Mouse (Mus musculus): ENCODE measurements at regions not wholly inside any gene's neighbourhood (a gene's known extent, or its start where the extent isn't known, plus 50 kb on each side); places are given as distances from the start of the nearest gene placed in this dataset.

GRCm38 (mm10) chr6:51667022-51667421, 143.3 kb downstream of the Snx10 start:
- WGBS, result 90% methylated on average over 3 of the region's 3 CpGs
- no peak overlapping the region for H3K9ac ChIP-seq (ENCODE audit: low read length)
- ATAC-seq (replicated peaks; ENCODE audit: low FRiP score) (no peak), DNase-seq (ENCODE audit: low spot score) (no peak)
- H3K4me1 ChIP-seq (replicated peaks; ENCODE audit: control insufficient read depth, insufficient read depth, low read length), result no peaks in the 10 kb centered on the region
- H3K27me3 ChIP-seq (ENCODE audit: control insufficient read depth, insufficient read depth, low read length), result no peaks in the 10 kb centered on the region
- H3K4me3 ChIP-seq (ENCODE audit: low read depth, low read length), result no peak overlapping the region
- H3K36me3 ChIP-seq (ENCODE audit: control insufficient read depth, insufficient read depth, low read length), result no peaks in the 10 kb centered on the region
- H3K9me3 ChIP-seq (ENCODE audit: control insufficient read depth, low read length), result peaks cover 3% of the 10 kb centered on the region; the same call in 1 of the 2 replicates
- no peak overlapping the region for H3K4me2 ChIP-seq (ENCODE audit: low read depth, low read length, severe bottlenecking)
- H3K27ac ChIP-seq (ENCODE audit: low read depth, low read length), result no peak overlapping the region

GRCm38 (mm10) chr6:51675342-51675945, 151.7 kb downstream of the Snx10 start:
- Histone ChIP-seq H3K27me3 (ENCODE audit: control insufficient read depth, insufficient read depth, low read length) (no peaks in the 10 kb centered on the region), H3K27ac (ENCODE audit: low read depth, low read length) (no peak overlapping the region), H3K9me3 (ENCODE audit: control insufficient read depth, low read length) (no peaks in the 10 kb centered on the region), H3K4me1 (replicated peaks; ENCODE audit: control insufficient read depth, insufficient read depth, low read length) (no peaks in the 10 kb centered on the region), H3K36me3 (ENCODE audit: control insufficient read depth, insufficient read depth, low read length) (no peaks in the 10 kb centered on the region), H3K9ac (ENCODE audit: low read length) (no peak overlapping the region), H3K4me3 (ENCODE audit: low read depth, low read length) (no peak overlapping the region), H3K4me2 (ENCODE audit: low read depth, low read length, severe bottlenecking) (no peak overlapping the region)
- ATAC-seq (replicated peaks; ENCODE audit: low FRiP score) (no peak), DNase-seq (ENCODE audit: low spot score) (no peak)
- WGBS, result 78% methylated on average over 13 of the region's 13 CpGs

GRCm38 (mm10) chr6:51677162-51677996, 153.7 kb downstream of the Snx10 start:
- Histone ChIP-seq H3K4me3 (ENCODE audit: low read depth, low read length) (no peak overlapping the region), H3K4me1 (replicated peaks; ENCODE audit: control insufficient read depth, insufficient read depth, low read length) (no peaks in the 10 kb centered on the region), H3K27me3 (ENCODE audit: control insufficient read depth, insufficient read depth, low read length) (no peaks in the 10 kb centered on the region), H3K27ac (ENCODE audit: low read depth, low read length) (no peak overlapping the region), H3K9ac (ENCODE audit: low read length) (no peak overlapping the region), H3K9me3 (ENCODE audit: control insufficient read depth, low read length) (no peaks in the 10 kb centered on the region), H3K36me3 (ENCODE audit: control insufficient read depth, insufficient read depth, low read length) (no peaks in the 10 kb centered on the region), H3K4me2 (ENCODE audit: low read depth, low read length, severe bottlenecking) (no peak overlapping the region)
- ATAC-seq (replicated peaks; ENCODE audit: low FRiP score), result no peak
- DNase-seq (ENCODE audit: low spot score), result no peak
- 86% methylated on average over 12 of the region's 12 CpGs for WGBS

- 89% methylated on average over 3 of the region's 3 CpGs for WGBS
- Histone ChIP-seq H3K9ac (ENCODE audit: low read length) (no peak overlapping the region), H3K9me3 (ENCODE audit: control insufficient read depth, low read length) (no peaks in the 10 kb centered on the region), H3K4me2 (ENCODE audit: low read depth, low read length, severe bottlenecking) (no peak overlapping the region), H3K27me3 (ENCODE audit: control insufficient read depth, insufficient read depth, low read length) (no peaks in the 10 kb centered on the region), H3K36me3 (ENCODE audit: control insufficient read depth, insufficient read depth, low read length) (no peaks in the 10 kb centered on the region), H3K27ac (ENCODE audit: low read depth, low read length) (no peak overlapping the region), H3K4me3 (ENCODE audit: low read depth, low read length) (no peak overlapping the region), H3K4me1 (replicated peaks; ENCODE audit: control insufficient read depth, insufficient read depth, low read length) (no peaks in the 10 kb centered on the region)
- no peak for ATAC-seq (replicated peaks; ENCODE audit: low FRiP score)
- no peak for DNase-seq (ENCODE audit: low spot score)
These were observed 155.0 kb downstream of the Snx10 start for GRCm38 (mm10) chr6:51678743-51679142.

GRCm38 (mm10) chr6:51680239-51680857, 156.6 kb downstream of the Snx10 start:
- no peak overlapping the region for H3K4me3 ChIP-seq (ENCODE audit: low read depth, low read length)
- H3K36me3 ChIP-seq (ENCODE audit: control insufficient read depth, insufficient read depth, low read length), result no peaks in the 10 kb centered on the region
- H3K4me2 ChIP-seq (ENCODE audit: low read depth, low read length, severe bottlenecking), result no peak overlapping the region
- H3K4me1 ChIP-seq (replicated peaks; ENCODE audit: control insufficient read depth, insufficient read depth, low read length), result no peaks in the 10 kb centered on the region
- no peak for DNase-seq (ENCODE audit: low spot score)
- 66% methylated on average over 10 of the region's 10 CpGs for WGBS
- no peak overlapping the region for H3K9ac ChIP-seq (ENCODE audit: low read length)
- no peak overlapping the region for H3K27ac ChIP-seq (ENCODE audit: low read depth, low read length)
- H3K27me3 ChIP-seq (ENCODE audit: control insufficient read depth, insufficient read depth, low read length), result no peaks in the 10 kb centered on the region
- no peak for ATAC-seq (replicated peaks; ENCODE audit: low FRiP score)
- no peaks in the 10 kb centered on the region for H3K9me3 ChIP-seq (ENCODE audit: control insufficient read depth, low read length)

- ATAC-seq (replicated peaks; ENCODE audit: low FRiP score) (no peak), DNase-seq (ENCODE audit: low spot score) (no peak)
- Histone ChIP-seq H3K27ac (ENCODE audit: low read depth, low read length) (no peak overlapping the region), H3K4me3 (ENCODE audit: low read depth, low read length) (no peak overlapping the region), H3K9me3 (ENCODE audit: control insufficient read depth, low read length) (no peaks in the 10 kb centered on the region), H3K9ac (ENCODE audit: low read length) (no peak overlapping the region), H3K36me3 (ENCODE audit: control insufficient read depth, insufficient read depth, low read length) (no peaks in the 10 kb centered on the region), H3K27me3 (ENCODE audit: control insufficient read depth, insufficient read depth, low read length) (no peaks in the 10 kb centered on the region), H3K4me2 (ENCODE audit: low read depth, low read length, severe bottlenecking) (no peak overlapping the region), H3K4me1 (replicated peaks; ENCODE audit: control insufficient read depth, insufficient read depth, low read length) (no peaks in the 10 kb centered on the region)
- WGBS, result 93% methylated on average over 5 of the region's 5 CpGs
These were observed 159.4 kb downstream of the Snx10 start for GRCm38 (mm10) chr6:51683131-51683530.

- H3K9ac ChIP-seq (ENCODE audit: low read length), result no peak overlapping the region
- DNase-seq (ENCODE audit: low spot score) (no peak), ATAC-seq (replicated peaks; ENCODE audit: low FRiP score) (no peak)
- no peaks in the 10 kb centered on the region for H3K9me3 ChIP-seq (ENCODE audit: control insufficient read depth, low read length)
- 58% methylated on average over 8 of the region's 8 CpGs for WGBS
- H3K27me3 ChIP-seq (ENCODE audit: control insufficient read depth, insufficient read depth, low read length), result no peaks in the 10 kb centered on the region
- H3K4me2 ChIP-seq (ENCODE audit: low read depth, low read length, severe bottlenecking), result no peak overlapping the region
- H3K27ac ChIP-seq (ENCODE audit: low read depth, low read length), result no peak overlapping the region
- no peak overlapping the region for H3K4me3 ChIP-seq (ENCODE audit: low read depth, low read length)
- H3K4me1 ChIP-seq (replicated peaks; ENCODE audit: control insufficient read depth, insufficient read depth, low read length), result no peaks in the 10 kb centered on the region
- no peaks in the 10 kb centered on the region for H3K36me3 ChIP-seq (ENCODE audit: control insufficient read depth, insufficient read depth, low read length)
These were observed 162.1 kb downstream of the Snx10 start for GRCm38 (mm10) chr6:51685651-51686287.

GRCm38 (mm10) chr6:51690795-51691563, 167.3 kb downstream of the Snx10 start:
- Histone ChIP-seq H3K9ac (ENCODE audit: low read length) (no peak overlapping the region), H3K27ac (ENCODE audit: low read depth, low read length) (no peak overlapping the region), H3K4me2 (ENCODE audit: low read depth, low read length, severe bottlenecking) (no peak overlapping the region), H3K36me3 (ENCODE audit: control insufficient read depth, insufficient read depth, low read length) (no peaks in the 10 kb centered on the region), H3K4me3 (ENCODE audit: low read depth, low read length) (no peak overlapping the region), H3K9me3 (ENCODE audit: control insufficient read depth, low read length) (no peaks in the 10 kb centered on the region), H3K4me1 (replicated peaks; ENCODE audit: control insufficient read depth, insufficient read depth, low read length) (no peaks in the 10 kb centered on the region), H3K27me3 (ENCODE audit: control insufficient read depth, insufficient read depth, low read length) (no peaks in the 10 kb centered on the region)
- DNase-seq (ENCODE audit: low spot score) (no peak), ATAC-seq (replicated peaks; ENCODE audit: low FRiP score) (no peak)
- 87% methylated on average over 13 of the region's 13 CpGs for WGBS

Data from forebrain, embryonic 11.5 days (tissue).